Mouse (Mus musculus): Measurements from ENCODE around the gene Ccr4. TPM values are rescaled to one million over a fixed set of nuclear protein-coding genes. Genes with fewer than 3 reads are reported as not detected.

Gene Ccr4
- polyA plus RNA-seq, 1 experiment from 2014 or later, result not detected

- Histone ChIP-seq H3K36me3 (no peaks in the 10 kb centered on the region), H3K4me3 (no peak overlapping the region), H3K4me1 (no peaks in the 10 kb centered on the region), H3K4me2 (replicated peaks) (no peak overlapping the region), H3K27ac (replicated peaks) (no peak overlapping the region), H3K9ac (replicated peaks) (no peak overlapping the region), H3K27me3 (no peaks in the 10 kb centered on the region), H3K9me3 (no peaks in the 10 kb centered on the region)
- WGBS, result 81% methylated on average over 7 of the region's 7 CpGs
- ATAC-seq (replicated peaks), result no peak
Measured at GRCm38 (mm10) chr9:114496469-114496868, 8.2 kb downstream of the Ccr4 start.

- Histone ChIP-seq H3K27ac (replicated peaks) (no peak overlapping the region), H3K4me1 (no peaks in the 10 kb centered on the region), H3K4me3 (no peak overlapping the region), H3K27me3 (no peaks in the 10 kb centered on the region), H3K36me3 (no peaks in the 10 kb centered on the region), H3K9ac (replicated peaks) (no peak overlapping the region), H3K9me3 (no peaks in the 10 kb centered on the region), H3K4me2 (replicated peaks) (no peak overlapping the region)
- WGBS, result 89% methylated on average over 23 of the region's 23 CpGs
- ATAC-seq (replicated peaks), result no peak
Measured at GRCm38 (mm10) chr9:114487481-114488258, 17.0 kb downstream of the Ccr4 start.

GRCm38 (mm10) chr9:114486808-114487207, 17.9 kb downstream of the Ccr4 start:
- H3K4me1 ChIP-seq, result no peaks in the 10 kb centered on the region
- WGBS, result 92% methylated on average over 4 of the region's 4 CpGs
- ATAC-seq (replicated peaks), result no peak
- H3K4me3 ChIP-seq, result no peak overlapping the region
- no peaks in the 10 kb centered on the region for H3K27me3 ChIP-seq
- no peak overlapping the region for H3K9ac ChIP-seq (replicated peaks)
- no peak overlapping the region for H3K4me2 ChIP-seq (replicated peaks)
- H3K27ac ChIP-seq (replicated peaks), result no peak overlapping the region
- no peaks in the 10 kb centered on the region for H3K9me3 ChIP-seq
- H3K36me3 ChIP-seq, result no peaks in the 10 kb centered on the region

- Histone ChIP-seq H3K9ac (replicated peaks) (no peak overlapping the region), H3K4me1 (no peaks in the 10 kb centered on the region), H3K9me3 (no peaks in the 10 kb centered on the region), H3K27me3 (no peaks in the 10 kb centered on the region), H3K36me3 (no peaks in the 10 kb centered on the region), H3K27ac (replicated peaks) (no peak overlapping the region), H3K4me3 (no peak overlapping the region), H3K4me2 (replicated peaks) (no peak overlapping the region)
- ATAC-seq (replicated peaks), result no peak
- 86% methylated on average over 5 of the region's 5 CpGs for WGBS
Measured at GRCm38 (mm10) chr9:114484771-114485170, 19.9 kb downstream of the Ccr4 start.

- Histone ChIP-seq H3K4me2 (replicated peaks) (no peak overlapping the region), H3K27ac (replicated peaks) (no peak overlapping the region), H3K4me1 (no peaks in the 10 kb centered on the region), H3K9me3 (no peaks in the 10 kb centered on the region), H3K36me3 (no peaks in the 10 kb centered on the region), H3K27me3 (no peaks in the 10 kb centered on the region), H3K4me3 (no peak overlapping the region), H3K9ac (replicated peaks) (no peak overlapping the region)
- no peak for ATAC-seq (replicated peaks)
- 92% methylated on average over 3 of the region's 3 CpGs for WGBS
Measured at GRCm38 (mm10) chr9:114480940-114481339, 23.8 kb downstream of the Ccr4 start.

- 91% methylated on average over 9 of the region's 9 CpGs for WGBS
- no peaks in the 10 kb centered on the region for H3K4me1 ChIP-seq
- H3K27ac ChIP-seq (replicated peaks), result no peak overlapping the region
- H3K4me3 ChIP-seq, result no peak overlapping the region
- H3K9me3 ChIP-seq, result no peaks in the 10 kb centered on the region
- no peaks in the 10 kb centered on the region for H3K27me3 ChIP-seq
- no peak overlapping the region for H3K4me2 ChIP-seq (replicated peaks)
- no peak for ATAC-seq (replicated peaks)
- H3K36me3 ChIP-seq, result no peaks in the 10 kb centered on the region
- no peak overlapping the region for H3K9ac ChIP-seq (replicated peaks)
Measured at GRCm38 (mm10) chr9:114477019-114477418, 27.7 kb downstream of the Ccr4 start.

GRCm38 (mm10) chr9:114471892-114472291, 32.8 kb downstream of the Ccr4 start:
- no peaks in the 10 kb centered on the region for H3K4me1 ChIP-seq
- H3K9me3 ChIP-seq, result no peaks in the 10 kb centered on the region
- no peak for ATAC-seq (replicated peaks)
- H3K9ac ChIP-seq (replicated peaks), result no peak overlapping the region
- no peak overlapping the region for H3K4me3 ChIP-seq
- peaks cover 3% of the 10 kb centered on the region; the same call in 1 of the 2 replicates for H3K36me3 ChIP-seq
- no peak overlapping the region for H3K4me2 ChIP-seq (replicated peaks)
- WGBS, result 80% methylated on average over 7 of the region's 7 CpGs
- H3K27me3 ChIP-seq, result no peaks in the 10 kb centered on the region
- no peak overlapping the region for H3K27ac ChIP-seq (replicated peaks)

- WGBS, result 93% methylated on average over 4 of the region's 4 CpGs
Measured at GRCm38 (mm10) chr9:114468701-114469100, 36.0 kb downstream of the Ccr4 start.

GRCm38 (mm10) chr9:114468217-114468616, 36.5 kb downstream of the Ccr4 start:
- no peaks in the 10 kb centered on the region for H3K4me1 ChIP-seq
- no peak overlapping the region for H3K4me3 ChIP-seq
- no peaks in the 10 kb centered on the region for H3K27me3 ChIP-seq
- no peak overlapping the region for H3K27ac ChIP-seq (replicated peaks)
- no peak overlapping the region for H3K4me2 ChIP-seq (replicated peaks)
- H3K9me3 ChIP-seq, result no peaks in the 10 kb centered on the region
- no peak overlapping the region for H3K9ac ChIP-seq (replicated peaks)
- peaks cover 3% of the 10 kb centered on the region; the same call in 1 of the 2 replicates for H3K36me3 ChIP-seq
- WGBS, result 86% methylated on average over 5 of the region's 5 CpGs
- no peak for ATAC-seq (replicated peaks)

More at GRCm38 (mm10) chr9:114468701-114469100, 36.0 kb downstream of the Ccr4 start:
- no peak overlapping the region for H3K27ac ChIP-seq (replicated peaks)
- H3K36me3 ChIP-seq, result peaks cover 3% of the 10 kb centered on the region; the same call in 1 of the 2 replicates
- no peak overlapping the region for H3K9ac ChIP-seq (replicated peaks)
- H3K4me1 ChIP-seq, result no peaks in the 10 kb centered on the region
- no peak overlapping the region for H3K4me2 ChIP-seq (replicated peaks)
- ATAC-seq (replicated peaks), result no peak
- H3K27me3 ChIP-seq, result no peaks in the 10 kb centered on the region
- H3K4me3 ChIP-seq, result no peak overlapping the region
- no peaks in the 10 kb centered on the region for H3K9me3 ChIP-seq

- H3K9me3 ChIP-seq, result no peaks in the 10 kb centered on the region
- H3K27me3 ChIP-seq, result no peaks in the 10 kb centered on the region
- no peak overlapping the region for H3K4me3 ChIP-seq
- peaks cover 3% of the 10 kb centered on the region; the same call in 1 of the 2 replicates for H3K36me3 ChIP-seq
- WGBS, result 74% methylated on average over 7 of the region's 7 CpGs
- no peaks in the 10 kb centered on the region for H3K4me1 ChIP-seq
- no peak overlapping the region for H3K27ac ChIP-seq (replicated peaks)
- no peak overlapping the region for H3K9ac ChIP-seq (replicated peaks)
- no peak for ATAC-seq (replicated peaks)
- no peak overlapping the region for H3K4me2 ChIP-seq (replicated peaks)
Measured at GRCm38 (mm10) chr9:114466871-114467270, 37.8 kb downstream of the Ccr4 start.

- ATAC-seq (replicated peaks), result no peak
- no peak overlapping the region for H3K9ac ChIP-seq (replicated peaks)
- H3K4me1 ChIP-seq, result no peaks in the 10 kb centered on the region
- WGBS, result 90% methylated on average over 6 of the region's 6 CpGs
- no peak overlapping the region for H3K4me3 ChIP-seq
- H3K27ac ChIP-seq (replicated peaks), result no peak overlapping the region
- H3K9me3 ChIP-seq, result no peaks in the 10 kb centered on the region
- no peaks in the 10 kb centered on the region for H3K27me3 ChIP-seq
- no peak overlapping the region for H3K4me2 ChIP-seq (replicated peaks)
- peaks cover 3% of the 10 kb centered on the region; the same call in 1 of the 2 replicates for H3K36me3 ChIP-seq
Measured at GRCm38 (mm10) chr9:114465442-114465841, 39.3 kb downstream of the Ccr4 start.

- Histone ChIP-seq H3K4me2 (replicated peaks) (no peak overlapping the region), H3K4me1 (no peaks in the 10 kb centered on the region), H3K9me3 (no peaks in the 10 kb centered on the region), H3K27ac (replicated peaks) (no peak overlapping the region), H3K27me3 (no peaks in the 10 kb centered on the region), H3K36me3 (no peaks in the 10 kb centered on the region), H3K4me3 (no peak overlapping the region), H3K9ac (replicated peaks) (no peak overlapping the region)
- no peak for ATAC-seq (replicated peaks)
- 95% methylated on average over 7 of the region's 7 CpGs for WGBS
Measured at GRCm38 (mm10) chr9:114462569-114462968, 42.1 kb downstream of the Ccr4 start.

GRCm38 (mm10) chr9:114458436-114458835, 46.3 kb downstream of the Ccr4 start:
- Histone ChIP-seq H3K4me1 (no peaks in the 10 kb centered on the region), H3K4me3 (no peak overlapping the region), H3K27ac (replicated peaks) (no peak overlapping the region), H3K27me3 (no peaks in the 10 kb centered on the region), H3K9me3 (no peaks in the 10 kb centered on the region), H3K9ac (replicated peaks) (no peak overlapping the region), H3K4me2 (replicated peaks) (no peak overlapping the region), H3K36me3 (no peaks in the 10 kb centered on the region; the same call in 1 of the 2 replicates)
- ATAC-seq (replicated peaks), result no peak
- 87% methylated on average over 3 of the region's 3 CpGs for WGBS
